Mouse (Mus musculus) embryonic facial prominence, embryonic 11.5 days (tissue): Measurements from ENCODE around the gene Gm20388. TPM values are rescaled to one million over a fixed set of nuclear protein-coding genes. Genes with fewer than 3 reads are reported as not detected.

Experiments used
- ATAC-seq: fragments of 200-750 bp; cut with Nextera tagmentation; replicated peaks from 2 replicates; pipeline ENCODE4 v1.8.0; 2017; ENCODE audit warnings: low read depth; ENCODE audit not compliant: insufficient number of reproducible peaks, low FRiP score, low TSS enrichment
- DNase-seq: peaks from one replicate; pipeline ENCODE4 v3.0.0-alpha.2; 2015; ENCODE audit warnings: low spot score
- H3K27ac ChIP-seq: fragments of 300-500 bp; sonication (generic); replicated peaks from 2 replicates; pipeline ENCODE4 v1.5.1; 2014; ENCODE audit warnings: mild to moderate bottlenecking, low read depth, low read length, control low read depth
- H3K27me3 ChIP-seq: fragments of 300-500 bp; sonication (generic); 2 replicates; pipeline ENCODE4 v1.6.1; 2014; ENCODE audit warnings: mild to moderate bottlenecking, low read length, moderate library complexity, mixed read lengths; ENCODE audit not compliant: control insufficient read depth, insufficient read depth
- H3K36me3 ChIP-seq: fragments of 300-500 bp; sonication (generic); replicated peaks from 2 replicates; pipeline ENCODE4 v1.6.1; 2014; ENCODE audit warnings: low read depth, mild to moderate bottlenecking, low read length, moderate library complexity, mixed read lengths; ENCODE audit not compliant: control insufficient read depth, insufficient read depth
- H3K4me1 ChIP-seq: fragments of 300-500 bp; sonication (generic); 2 replicates; pipeline ENCODE4 v1.6.1; 2014; ENCODE audit warnings: low read length, mixed read lengths; ENCODE audit not compliant: control insufficient read depth, insufficient read depth
- H3K4me2 ChIP-seq: fragments of 300-500 bp; sonication (generic); 2 replicates; pipeline ENCODE4 v1.6.1; 2014; ENCODE audit warnings: low read depth, mild to moderate bottlenecking, control low read depth, low read length, moderate library complexity
- H3K4me3 ChIP-seq: fragments of 300-500 bp; sonication (generic); 2 replicates; pipeline ENCODE4 v1.5.1; 2014; ENCODE audit warnings: low read depth, low read length, control low read depth
- H3K9ac ChIP-seq: fragments of 300-500 bp; sonication (generic); replicated peaks from 2 replicates; pipeline ENCODE4 v1.6.1; 2014; ENCODE audit warnings: mild to moderate bottlenecking, control low read depth, low read length
- H3K9me3 ChIP-seq: fragments of 300-500 bp; sonication (generic); replicated peaks from 2 replicates; pipeline ENCODE4 v1.6.1; 2016; ENCODE audit warnings: mild to moderate bottlenecking, low read length, inconsistent platforms, mixed read lengths; ENCODE audit not compliant: control insufficient read depth
- WGBS: fragments of 180-500 bp; shearing (Covaris S2); extraction: QIAGEN DNeasy Blood & Tissue Kit; methylation state at CpG from one replicate; pipeline ENCODE4 v1.1.7; 2014; 5-methylcytosine and 5-hydroxymethylcytosine counted together
- polyA plus RNA-seq: library from polyadenylated mRNA; unstranded; fragments of >200 nt; fragmentation: Nextera tagmentation; extraction: Ambion mirVana; gene quantifications from 2 replicates; pipeline ENCODE4 v1.2.1, GENCODE M21; 2014

The Gm20388 gene
- polyA plus RNA-seq, 1 experiment from 2014 or later: 3.1 TPM

DNA sequence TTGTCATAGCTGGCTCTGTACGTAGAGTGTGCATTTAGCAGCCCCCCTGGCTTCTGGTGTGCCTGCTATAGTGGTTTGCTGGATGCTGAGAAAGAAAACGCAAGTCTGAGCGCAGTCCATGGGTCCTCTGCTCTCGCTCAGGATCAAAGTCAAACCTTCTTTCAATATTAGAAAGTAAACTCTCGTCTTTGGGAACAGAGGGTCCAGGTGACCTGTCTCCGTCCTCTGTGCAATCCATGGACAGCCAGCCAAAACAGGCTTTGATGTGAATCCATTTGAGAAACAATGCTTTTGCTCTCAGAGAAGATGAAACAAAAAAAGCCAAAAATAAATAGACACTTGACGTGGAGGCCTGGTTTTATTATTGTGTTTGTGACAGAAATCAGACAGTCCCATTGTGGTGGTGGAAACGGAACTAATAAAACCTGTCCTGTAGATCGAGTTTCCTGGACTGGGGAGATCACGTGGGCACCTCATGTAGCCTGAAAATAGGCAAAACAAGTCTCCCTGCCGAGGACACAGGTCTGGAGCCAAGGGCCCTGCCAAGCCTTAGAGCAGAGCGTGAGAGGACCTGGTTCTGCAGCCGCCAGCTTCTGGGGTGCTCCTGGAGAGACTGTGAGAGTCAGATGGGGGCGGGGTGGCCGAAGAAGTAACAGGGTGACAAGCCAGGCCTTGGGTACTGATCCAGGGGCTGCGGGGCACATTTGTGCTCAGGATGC is 3902.7 kb downstream of the Gm20388 start:
- WGBS: 79% methylated on average over 16 of the region's 16 CpGs
- Histone ChIP-seq H3K4me1 (no peaks in the 10 kb centered on the region), H3K36me3 (no peaks in the 10 kb centered on the region; the same call in 1 of the 2 replicates), H3K9me3 (no peaks in the 10 kb centered on the region), H3K27me3 (no peaks in the 10 kb centered on the region), H3K27ac (no peak overlapping the region), H3K4me3 (no peak overlapping the region), H3K4me2 (no peak overlapping the region), H3K9ac (no peak overlapping the region)
- DNase-seq (no peak), ATAC-seq (no peak)

DNA sequence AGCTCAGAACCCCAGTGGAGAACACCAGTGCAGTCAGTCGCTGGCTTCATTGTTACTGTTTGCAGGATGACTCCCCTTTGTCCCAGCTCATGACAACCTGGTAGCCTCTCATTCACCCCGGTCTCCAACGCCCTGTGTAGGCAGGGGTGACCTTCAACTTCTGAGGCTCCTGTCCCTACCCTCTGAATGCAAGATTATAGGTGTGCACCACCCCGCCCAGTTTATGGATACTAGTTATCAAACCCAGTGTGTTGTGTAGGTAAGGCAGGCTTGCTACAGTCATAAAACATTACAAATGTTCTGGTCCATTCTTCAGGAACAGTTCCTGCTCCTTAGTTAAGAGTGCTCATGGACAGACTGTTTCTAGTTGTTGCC is 3903.2 kb downstream of the Gm20388 start:
- Histone ChIP-seq H3K4me3 (no peak overlapping the region), H3K36me3 (no peaks in the 10 kb centered on the region; the same call in 1 of the 2 replicates), H3K4me2 (no peak overlapping the region), H3K9me3 (no peaks in the 10 kb centered on the region), H3K27me3 (no peaks in the 10 kb centered on the region), H3K27ac (no peak overlapping the region), H3K9ac (no peak overlapping the region), H3K4me1 (no peaks in the 10 kb centered on the region)
- DNase-seq (no peak), ATAC-seq (no peak)
- 80% methylated on average over 4 of the region's 4 CpGs for WGBS

DNA sequence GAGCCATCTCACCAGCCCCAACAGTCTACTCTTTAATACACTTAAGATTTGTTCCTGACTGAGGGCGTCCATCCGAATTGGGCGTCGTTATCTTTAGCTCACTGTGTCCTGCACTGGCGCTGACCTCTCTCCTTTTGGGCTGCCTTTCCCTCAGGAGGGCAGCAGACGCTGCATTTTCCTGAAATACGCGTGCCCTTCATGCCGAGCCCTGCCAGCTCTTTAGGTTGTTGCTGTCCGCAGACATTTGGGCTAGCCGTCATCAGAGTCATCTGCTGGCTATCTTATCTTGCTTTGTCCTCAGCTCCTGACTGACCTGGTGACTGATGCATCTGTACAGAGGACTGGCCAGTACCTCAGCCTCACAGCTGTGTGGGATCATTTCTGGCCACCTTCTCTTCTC is 3904.7 kb downstream of the Gm20388 start:
- no peaks in the 10 kb centered on the region for H3K27me3 ChIP-seq
- no peak overlapping the region for H3K4me3 ChIP-seq
- H3K4me1 ChIP-seq: no peaks in the 10 kb centered on the region
- H3K4me2 ChIP-seq: no peak overlapping the region
- no peaks in the 10 kb centered on the region; the same call in 1 of the 2 replicates for H3K36me3 ChIP-seq
- DNase-seq (no peak), ATAC-seq (no peak)
- H3K9ac ChIP-seq: no peak overlapping the region
- WGBS: 92% methylated on average over 11 of the region's 11 CpGs
- H3K27ac ChIP-seq: no peak overlapping the region
- no peaks in the 10 kb centered on the region for H3K9me3 ChIP-seq

DNA sequence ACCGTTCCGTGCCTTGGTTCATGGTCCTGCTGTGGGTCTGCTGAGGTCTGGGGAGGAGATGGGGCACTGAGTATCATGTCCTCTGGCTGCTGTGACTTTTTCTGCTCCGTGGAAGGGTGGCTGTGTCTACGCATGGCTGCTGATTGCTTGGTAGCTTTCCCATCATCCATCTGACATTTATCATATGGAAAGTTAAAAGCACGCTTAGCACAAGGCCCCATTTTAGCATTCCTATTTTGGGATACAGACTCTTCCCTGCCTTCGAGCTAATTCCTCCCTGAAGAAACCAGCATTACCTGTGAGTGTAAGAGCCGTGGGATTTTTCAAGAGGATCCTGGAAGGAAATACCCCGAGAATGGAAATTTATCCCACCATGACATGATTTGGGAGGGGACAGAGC is 3906.3 kb downstream of the Gm20388 start:
- Histone ChIP-seq H3K4me2 (no peak overlapping the region), H3K36me3 (no peaks in the 10 kb centered on the region; the same call in 1 of the 2 replicates)
- ATAC-seq: no peak

DNA sequence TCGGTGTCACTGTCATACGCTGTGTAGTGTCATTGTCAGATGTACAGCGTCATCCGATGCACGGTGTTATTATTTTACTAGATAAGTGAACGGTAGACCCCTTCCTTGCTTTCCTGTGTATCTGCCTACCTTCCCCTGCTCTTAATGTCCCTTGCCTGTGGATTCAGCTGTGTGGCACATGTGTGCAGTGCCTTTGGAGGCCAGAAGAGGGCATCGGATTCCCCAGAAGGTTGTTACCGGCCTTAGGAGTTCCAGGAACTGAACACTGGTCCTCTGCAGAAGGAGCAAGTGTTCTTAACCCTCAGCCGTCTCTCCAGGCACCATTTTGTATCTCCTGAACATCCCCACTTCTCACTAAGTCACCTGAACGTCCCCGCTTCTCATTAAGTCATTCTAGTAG is 3907.1 kb downstream of the Gm20388 start:
- no peaks in the 10 kb centered on the region for H3K27me3 ChIP-seq
- no peak overlapping the region for H3K4me2 ChIP-seq
- ATAC-seq (no peak), DNase-seq (no peak)
- no peaks in the 10 kb centered on the region for H3K9me3 ChIP-seq
- no peaks in the 10 kb centered on the region; the same call in 1 of the 2 replicates for H3K36me3 ChIP-seq
- WGBS: 92% methylated on average over 11 of the region's 11 CpGs
- H3K9ac ChIP-seq: no peak overlapping the region
- H3K4me3 ChIP-seq: no peak overlapping the region
- H3K4me1 ChIP-seq: no peaks in the 10 kb centered on the region
- H3K27ac ChIP-seq: no peak overlapping the region

More for the DNA sequence above, 3906.3 kb downstream of the Gm20388 start:
- Histone ChIP-seq H3K4me1 (no peaks in the 10 kb centered on the region), H3K9ac (no peak overlapping the region), H3K4me3 (no peak overlapping the region), H3K27me3 (no peaks in the 10 kb centered on the region), H3K27ac (no peak overlapping the region), H3K9me3 (no peaks in the 10 kb centered on the region)
- no peak for DNase-seq
- 90% methylated on average over 8 of the region's 8 CpGs for WGBS

DNA sequence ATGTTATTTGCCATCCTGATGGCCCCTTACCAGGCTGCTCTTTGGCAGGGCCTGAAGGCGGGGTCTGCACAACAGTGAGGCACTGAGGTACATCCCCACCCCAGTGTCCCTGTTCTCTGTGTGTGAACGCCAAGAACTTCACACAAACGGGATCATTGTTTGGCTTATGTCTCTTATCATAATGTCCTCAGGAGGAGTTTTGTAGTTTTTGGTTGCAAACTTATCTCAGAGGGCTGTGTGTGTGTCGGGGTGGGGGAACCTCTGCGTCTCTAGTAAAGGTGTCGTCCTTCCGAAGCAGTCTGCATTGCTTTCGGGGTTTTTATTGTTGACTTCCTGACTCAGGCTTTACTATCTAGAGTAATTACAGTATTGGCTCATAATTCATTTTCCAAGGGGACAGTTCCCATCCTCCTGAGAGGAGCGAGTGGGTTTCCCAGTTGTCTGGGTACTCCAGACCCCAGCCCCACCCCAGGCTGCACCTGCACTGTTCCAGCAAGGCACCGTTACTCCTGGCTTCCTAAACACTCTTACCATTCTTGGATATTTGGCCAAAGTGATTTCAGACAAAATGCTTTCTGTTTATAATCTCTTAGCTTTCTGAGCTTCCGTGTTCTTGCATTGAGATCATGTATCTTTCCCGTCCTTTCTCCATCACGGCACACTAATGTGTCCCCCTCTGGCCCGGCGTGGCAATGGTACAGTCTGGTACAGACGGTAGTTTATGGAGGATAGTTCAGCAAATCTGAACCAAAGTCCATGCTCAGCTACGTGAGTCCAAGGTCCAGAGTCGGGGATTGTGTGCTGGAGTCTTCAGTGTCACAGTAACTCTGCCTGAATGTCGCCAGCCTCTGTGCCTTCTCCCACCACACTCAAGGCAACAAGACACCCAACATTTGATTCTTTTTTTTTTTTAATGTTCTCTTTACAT is 3909.3 kb downstream of the Gm20388 start:
- Histone ChIP-seq H3K9me3 (no peaks in the 10 kb centered on the region), H3K4me3 (no peak overlapping the region), H3K36me3 (no peaks in the 10 kb centered on the region; the same call in 1 of the 2 replicates), H3K27ac (no peak overlapping the region), H3K4me2 (no peak overlapping the region), H3K4me1 (no peaks in the 10 kb centered on the region), H3K9ac (no peak overlapping the region), H3K27me3 (no peaks in the 10 kb centered on the region)
- 90% methylated on average over 19 of the region's 19 CpGs for WGBS
- ATAC-seq: no peak
- DNase-seq: no peak

DNA sequence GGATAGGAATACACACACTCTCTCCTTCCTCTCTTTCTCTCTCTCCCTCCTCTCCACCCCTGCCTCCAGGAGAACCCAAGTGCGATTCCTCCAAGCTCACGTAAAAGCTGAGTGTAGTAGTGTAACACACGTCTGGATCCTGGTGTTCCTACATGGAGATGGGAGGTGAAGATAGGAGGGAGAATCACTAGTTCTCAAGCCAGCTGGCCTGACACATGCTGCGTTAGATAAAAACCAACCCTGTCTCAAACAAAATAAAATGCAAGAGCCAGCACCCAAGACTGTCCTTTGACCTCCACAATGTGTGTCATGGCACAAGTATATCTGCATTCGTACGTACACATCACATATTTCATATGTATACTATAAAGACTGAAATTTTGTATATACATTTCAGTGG is 3910.1 kb downstream of the Gm20388 start:
- no peak overlapping the region for H3K4me3 ChIP-seq
- H3K36me3 ChIP-seq: no peaks in the 10 kb centered on the region; the same call in 1 of the 2 replicates
- H3K4me2 ChIP-seq: no peak overlapping the region
- no peak overlapping the region for H3K27ac ChIP-seq
- WGBS: 94% methylated on average over 6 of the region's 6 CpGs
- no peak for ATAC-seq
- no peaks in the 10 kb centered on the region for H3K4me1 ChIP-seq
- no peak for DNase-seq
- no peaks in the 10 kb centered on the region for H3K9me3 ChIP-seq
- H3K27me3 ChIP-seq: no peaks in the 10 kb centered on the region
- no peak overlapping the region for H3K9ac ChIP-seq

DNA sequence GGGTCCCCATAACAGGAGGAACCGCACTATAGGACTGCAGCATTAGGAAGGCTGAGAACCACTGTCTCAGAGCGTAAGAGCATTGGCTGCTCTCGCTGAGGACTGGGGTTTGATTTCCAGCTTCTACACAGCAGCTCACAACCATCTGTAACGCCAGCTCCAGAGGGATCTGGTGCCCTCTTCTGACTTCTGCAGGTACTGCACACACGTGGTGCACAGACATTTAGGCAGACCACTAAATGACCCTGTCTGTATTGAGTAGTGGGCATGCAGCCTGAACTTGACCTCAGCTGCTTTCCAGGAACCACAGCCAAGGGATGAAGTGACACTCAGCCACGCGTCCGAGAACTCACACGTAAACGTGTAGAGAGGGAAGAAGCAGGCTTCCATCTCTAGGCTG is 3912.5 kb downstream of the Gm20388 start:
- Histone ChIP-seq H3K9ac (no peak overlapping the region), H3K36me3 (peaks cover 2% of the 10 kb centered on the region), H3K4me2 (no peak overlapping the region), H3K9me3 (no peaks in the 10 kb centered on the region), H3K4me1 (no peaks in the 10 kb centered on the region), H3K27ac (no peak overlapping the region), H3K4me3 (no peak overlapping the region), H3K27me3 (no peaks in the 10 kb centered on the region)
- WGBS: 97% methylated on average over 10 of the region's 10 CpGs
- DNase-seq (no peak), ATAC-seq (no peak)
